Mouse (Mus musculus) lung, adult 18-20 months (tissue): ENCODE measurements around the gene Prx.
A peak's percentile ranks its signal among the peaks of the same experiment; 100 is the strongest.

ENCODE experiments used
- DNase-seq, 2 experiments: peaks; one replicate each; pipeline ENCODE4 v3.0.0; 2022; ENCODE audit warnings: mixed read lengths in 2 of 2

The Prx gene

DNA sequence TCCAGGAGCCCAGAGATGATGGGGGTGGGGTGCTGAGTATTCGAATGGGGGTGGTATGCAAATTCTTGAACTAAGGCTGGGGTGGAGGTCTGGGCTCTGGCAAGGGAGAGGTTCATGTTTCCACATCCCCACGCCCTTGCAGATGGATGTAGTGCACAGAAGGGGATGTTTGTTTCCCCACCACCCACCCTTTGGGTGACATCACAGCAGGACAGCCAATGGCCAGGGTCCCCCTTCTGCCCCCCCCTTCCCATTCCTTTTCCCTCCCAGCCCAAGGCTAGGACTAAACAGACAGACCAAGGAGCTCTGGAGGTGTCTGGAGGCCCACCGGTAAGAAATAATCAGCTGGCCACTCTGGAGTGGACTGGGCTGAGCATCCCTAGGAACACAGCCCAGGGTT, at the start of gene Prx:
Gene Prx (plus strand): TSS at position 289 of the 400 bp plus-strand sequence.
- DNase-seq = peak in 1 of 2 experiments; percentile 19

DNA sequence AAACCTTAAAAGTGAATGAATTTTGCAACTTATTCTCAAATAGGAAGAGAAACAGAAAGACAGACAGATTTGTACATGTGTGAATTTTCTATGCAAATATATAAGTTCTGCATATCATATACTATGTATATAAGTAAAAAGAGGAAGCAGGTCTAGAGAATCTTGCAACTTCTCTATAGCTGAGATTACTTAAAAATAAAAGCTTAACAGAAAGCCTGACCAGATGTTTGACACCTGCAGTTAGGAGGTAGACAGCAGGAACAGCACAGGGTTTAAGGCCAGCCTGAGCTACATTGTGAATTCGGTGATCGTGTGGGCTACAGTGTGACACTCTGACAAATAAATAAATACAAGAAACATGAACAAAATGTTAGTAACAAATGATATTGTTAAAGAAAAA, 47.8 kb upstream of the Prx start:
- no peak for DNase-seq

DNA sequence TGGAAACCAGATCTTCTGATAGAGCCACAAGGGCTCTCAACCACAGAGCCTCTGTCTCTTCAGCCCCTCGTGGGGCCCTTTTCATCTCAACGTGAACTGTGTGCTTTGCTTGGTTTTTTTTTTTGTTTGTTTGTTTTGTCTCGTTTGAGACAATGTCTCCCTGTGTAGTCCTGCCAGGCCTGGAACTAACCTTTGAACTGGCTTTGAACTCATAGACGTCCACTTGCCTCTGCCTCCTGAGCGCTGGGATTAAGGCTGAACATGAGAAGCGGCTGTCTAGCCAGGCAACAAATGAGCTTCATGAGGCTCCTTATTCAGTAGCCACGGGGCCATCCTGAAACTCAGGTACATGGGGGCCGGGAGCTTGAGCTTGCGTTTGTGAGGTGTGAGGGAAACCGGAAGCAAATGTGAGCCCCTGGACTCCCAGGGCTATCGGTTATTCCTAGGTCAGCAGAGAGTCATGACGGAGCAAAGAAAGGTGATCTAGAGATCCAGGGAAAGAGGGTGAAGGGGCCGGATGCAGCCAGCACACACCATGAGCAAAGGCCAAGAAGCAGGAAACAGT, 46.8 kb upstream of the Prx start:
- DNase-seq = no peak

DNA sequence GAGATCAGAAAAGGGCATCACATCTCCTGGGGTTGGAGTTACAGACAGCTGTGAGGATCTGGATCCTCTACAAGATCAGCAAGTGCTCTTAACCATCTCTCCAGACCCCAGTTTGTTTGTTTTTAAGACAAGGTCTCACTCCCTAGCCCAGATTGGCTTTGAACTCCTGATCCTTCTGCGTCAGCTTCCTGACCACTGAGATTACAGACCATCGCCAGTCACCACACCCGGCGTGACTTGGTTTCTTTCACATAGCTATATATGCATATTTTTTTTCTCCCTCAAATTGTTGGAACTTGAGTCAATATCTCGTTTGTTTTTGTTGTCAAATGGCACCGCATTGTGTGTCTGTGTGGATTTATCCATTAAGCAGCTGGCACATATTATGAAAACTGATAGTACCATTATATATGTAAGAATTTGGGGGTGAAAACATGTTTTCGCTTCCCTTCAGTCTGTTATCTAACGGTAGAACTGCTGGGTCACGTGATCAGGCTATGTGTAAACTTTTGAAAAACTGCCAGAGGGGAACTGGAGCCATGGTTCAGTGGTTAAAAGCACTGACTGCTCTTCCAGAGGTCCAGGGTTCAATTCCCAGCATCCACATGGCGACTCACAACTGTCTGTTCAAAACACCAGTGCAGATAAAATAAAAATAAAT, 44.5 kb upstream of the Prx start:
- no peak for DNase-seq

DNA sequence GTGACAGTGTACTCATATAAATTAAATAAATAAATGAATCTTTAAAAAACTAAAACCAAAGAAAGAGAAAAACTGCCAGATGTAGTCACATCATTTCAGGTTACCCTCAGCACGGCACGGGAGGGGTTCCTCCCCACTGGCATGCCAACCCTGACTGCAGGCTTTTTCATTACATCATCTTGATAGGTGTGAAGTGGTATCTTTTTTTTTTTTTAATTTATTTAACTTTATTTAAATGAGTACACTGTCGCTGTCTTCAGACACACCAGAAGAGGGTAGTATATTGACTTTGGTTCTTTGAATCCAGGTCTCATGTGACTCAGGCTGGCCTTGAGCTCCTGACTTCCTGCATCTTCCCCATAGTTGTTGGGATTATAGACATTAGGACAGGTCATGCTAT, 43.9 kb upstream of the Prx start:
- DNase-seq = no peak

DNA sequence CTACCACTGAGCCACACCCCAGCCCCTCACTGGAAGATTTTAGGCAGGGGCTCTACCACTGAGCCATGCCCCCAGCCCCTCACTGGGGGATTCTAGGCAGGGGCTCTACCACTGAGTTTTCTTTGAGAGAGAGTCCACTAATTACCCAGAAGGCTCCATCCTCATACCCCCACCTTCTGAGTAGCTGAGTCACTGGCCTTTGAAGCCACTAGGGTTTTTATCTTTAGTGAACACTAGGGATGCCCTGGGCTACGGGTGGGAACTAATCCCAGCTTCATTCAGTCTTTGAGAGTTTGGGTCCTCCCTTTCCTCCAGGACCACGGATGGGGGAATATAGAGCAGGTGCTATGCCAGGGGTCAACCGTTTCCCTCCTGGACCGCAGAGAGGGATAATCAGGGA, 40.5 kb upstream of the Prx start:
- DNase-seq = no peak

DNA sequence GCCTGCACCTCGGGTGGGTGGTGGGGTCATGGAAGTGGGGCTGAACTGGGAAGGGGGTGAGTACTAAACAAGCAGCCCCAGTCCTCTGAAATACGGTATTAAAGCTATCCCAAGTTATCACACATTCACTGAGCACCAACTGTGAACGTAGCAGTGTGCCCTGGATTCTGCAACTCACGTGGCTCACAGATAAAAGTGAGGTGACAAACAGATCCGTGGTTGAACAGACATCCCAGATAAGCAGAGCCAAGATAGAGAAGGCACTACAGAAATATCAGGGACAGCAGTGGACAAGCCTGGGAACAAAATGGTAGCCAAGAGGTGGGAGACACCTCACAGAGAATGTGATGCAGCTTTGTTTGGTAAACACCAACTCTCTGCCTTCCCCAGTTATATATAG, 39.5 kb upstream of the Prx start:
- DNase-seq = no peak

DNA sequence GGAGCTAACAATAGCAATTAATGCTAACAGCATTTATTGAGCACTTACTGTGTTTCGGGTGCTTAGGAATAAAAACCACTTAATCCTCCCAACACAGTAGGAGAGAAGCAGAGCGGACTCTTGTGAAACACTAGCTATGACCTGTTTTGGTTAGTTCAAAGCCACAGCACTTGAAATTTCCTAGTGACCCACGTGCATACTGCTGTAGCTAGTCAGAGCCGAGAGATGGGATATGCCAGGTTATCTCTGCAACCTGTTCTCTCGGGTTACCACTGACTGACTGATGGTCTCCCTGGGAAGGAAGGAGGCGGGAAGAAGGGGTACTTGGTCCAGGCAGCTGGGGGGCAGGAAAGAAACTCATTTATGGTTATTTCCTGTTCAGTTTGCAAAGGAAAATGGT, 38.6 kb upstream of the Prx start:
- no peak for DNase-seq

DNA sequence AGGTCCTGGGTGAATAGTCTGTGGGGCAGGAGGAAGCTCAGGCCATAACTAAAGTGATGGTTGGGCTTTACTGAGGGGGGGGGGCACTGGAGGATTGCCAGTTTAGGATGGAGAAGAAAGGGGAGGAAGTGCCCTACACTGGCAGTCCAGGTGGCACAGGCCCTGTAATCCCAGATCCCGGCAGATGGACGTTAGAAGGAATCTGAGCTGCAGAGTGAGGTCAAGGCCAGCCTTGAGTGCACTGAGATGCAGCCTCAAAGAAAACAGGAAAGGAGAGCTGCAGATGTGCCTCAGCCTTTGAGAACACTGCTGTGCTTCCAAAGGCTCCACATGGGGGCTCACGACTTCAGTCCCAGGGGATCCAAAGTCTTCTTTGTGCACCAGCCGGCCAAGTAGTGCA, 31.5 kb upstream of the Prx start:
- no peak for DNase-seq

DNA sequence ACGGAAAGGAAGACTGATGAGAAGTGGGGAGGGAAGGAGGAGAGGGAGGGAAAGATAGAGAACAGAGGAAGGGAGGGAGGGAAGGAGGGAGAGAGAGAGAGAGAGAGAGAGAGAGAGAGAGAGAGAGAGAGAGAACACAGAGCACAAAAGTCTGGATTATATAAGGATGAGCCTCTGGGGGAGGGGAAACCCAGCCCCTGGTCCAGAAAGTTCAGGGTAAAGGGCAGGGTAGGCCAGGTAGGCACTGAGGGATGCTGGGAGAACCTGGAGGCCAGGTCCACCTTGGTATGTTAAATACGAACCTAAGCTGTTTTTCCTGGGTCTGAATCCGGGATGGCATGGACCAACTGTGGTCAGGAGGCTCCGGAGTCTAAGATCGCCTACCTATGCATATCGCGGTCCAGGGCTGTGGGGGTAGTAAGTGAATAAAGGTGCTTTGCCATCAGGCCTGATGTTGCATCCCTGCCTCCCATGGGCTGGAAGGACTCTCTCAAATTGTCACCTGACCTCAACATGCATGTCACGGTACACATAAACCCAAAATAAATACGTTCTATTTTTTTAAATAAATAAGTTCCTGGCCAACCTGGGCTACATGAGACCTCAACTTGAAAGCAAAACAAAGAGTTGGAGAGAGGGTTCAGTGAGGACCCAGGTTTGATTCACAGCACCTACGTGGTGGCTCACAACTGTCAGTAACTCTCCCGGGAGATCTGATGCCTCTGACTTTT, 27.6 kb upstream of the Prx start:
- DNase-seq = no peak

DNA sequence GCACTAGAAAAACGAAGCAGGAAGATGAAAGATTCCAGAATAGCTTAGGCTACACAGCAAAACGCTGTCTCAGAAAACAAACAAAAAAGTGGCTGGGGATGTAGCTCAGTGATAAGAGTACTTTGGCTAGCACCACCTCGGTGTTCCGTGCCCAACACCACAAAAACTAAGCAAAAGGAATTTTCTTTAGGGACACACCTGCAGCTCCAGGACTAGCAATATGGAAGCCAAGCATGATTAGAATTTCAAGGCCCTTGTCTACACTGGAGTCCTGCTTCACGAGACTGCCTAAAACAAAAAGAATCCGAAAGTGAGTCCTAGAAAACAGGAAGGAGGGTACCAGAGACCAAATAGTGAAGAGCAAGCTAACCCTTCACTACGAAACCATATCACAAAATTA, 26.5 kb upstream of the Prx start:
- no peak for DNase-seq

DNA sequence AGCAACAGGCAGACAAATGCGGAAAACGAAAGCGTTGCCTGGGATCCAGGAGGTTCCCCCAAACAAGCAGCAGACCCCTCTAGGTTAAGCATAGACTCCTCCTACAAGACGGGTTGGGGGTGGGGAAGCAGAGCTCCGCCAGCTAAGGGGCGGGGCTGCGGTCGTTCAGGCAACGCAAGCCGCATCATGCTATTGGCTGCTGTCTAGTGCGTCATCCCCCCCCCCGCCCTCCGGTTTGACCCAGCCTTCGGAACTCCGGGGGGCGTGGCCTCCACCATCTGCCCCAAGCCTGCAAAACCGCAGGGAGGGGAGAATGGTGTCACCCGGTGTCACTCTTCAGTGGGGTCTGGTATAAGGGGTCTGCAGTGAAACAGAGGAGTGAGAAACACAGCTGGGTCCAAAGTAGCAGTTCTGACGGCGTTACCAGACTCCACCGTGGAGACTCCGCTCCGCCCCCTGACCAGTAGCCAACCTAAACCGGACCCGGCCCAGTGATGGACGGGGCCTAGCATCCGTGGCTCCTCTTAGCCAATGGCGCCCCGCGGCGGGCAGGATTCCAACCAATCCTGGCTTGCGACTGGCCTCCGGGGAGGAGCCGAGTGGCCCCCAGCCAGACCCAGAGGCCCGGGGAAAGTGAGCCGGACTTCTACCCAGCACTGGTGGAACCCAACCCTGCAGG, 25.8 kb upstream of the Prx start, which contains the start of gene Sertad3:
Gene Sertad3 (plus strand): TSS at position 613 of the 679 bp plus-strand sequence.
- DNase-seq = peak; percentile 99

DNA sequence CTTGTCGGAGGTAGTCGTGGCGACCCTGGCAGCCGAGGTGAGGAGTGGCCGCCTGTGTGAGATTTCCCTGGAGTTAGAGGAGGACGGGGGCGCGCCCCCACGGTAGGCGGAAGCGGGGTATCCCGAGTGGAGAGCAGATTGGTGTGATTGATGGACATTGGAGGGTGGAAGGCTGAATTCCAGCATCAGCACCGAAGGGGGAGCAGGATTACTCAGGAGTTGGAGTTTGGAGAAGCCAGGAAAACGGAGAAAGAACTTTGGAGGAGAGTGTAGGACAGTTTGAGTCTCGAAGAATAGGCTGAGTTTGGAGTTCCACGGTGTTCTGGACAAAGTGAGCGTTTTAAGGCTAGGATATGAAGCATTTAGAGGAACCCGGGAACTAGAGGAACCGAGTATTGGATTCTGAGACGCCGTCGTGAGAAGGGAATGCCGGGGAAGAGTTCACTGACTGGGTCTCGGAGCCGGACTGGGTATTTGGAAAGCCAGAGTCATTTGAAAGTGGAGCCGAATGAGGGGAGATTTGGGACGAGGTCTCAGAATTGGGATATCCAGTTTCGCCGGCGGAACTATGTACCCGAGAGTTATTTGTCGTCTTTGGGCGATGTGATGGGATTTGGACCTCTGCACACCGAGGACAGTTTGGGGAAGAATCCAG, 25.2 kb upstream of the Prx start:
- no peak for DNase-seq

DNA sequence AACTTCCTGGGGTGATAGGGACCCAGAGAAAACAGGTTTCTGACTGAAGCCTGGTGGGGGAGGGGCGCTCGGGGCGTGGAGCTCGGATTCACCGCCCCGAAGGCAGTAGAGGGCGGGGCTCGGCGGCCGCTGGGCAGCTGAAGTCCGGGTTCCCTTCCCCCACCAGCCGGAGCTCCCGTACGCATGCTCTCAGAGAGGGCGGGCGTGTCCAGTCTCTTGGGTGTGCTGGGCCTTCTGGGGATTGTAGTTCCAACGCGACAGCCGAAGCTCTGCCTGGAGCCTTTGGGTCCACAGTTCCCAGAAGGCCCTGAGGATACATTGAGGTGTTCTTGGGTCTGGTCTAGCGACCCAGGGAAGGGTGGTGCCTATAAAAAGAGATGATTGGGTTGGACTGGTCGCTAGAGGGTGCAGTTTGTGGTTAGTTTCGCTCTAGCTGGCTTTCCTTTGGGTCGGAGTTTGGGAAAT, 24.6 kb upstream of the Prx start:
- DNase-seq = peak; percentile 99 to 100

DNA sequence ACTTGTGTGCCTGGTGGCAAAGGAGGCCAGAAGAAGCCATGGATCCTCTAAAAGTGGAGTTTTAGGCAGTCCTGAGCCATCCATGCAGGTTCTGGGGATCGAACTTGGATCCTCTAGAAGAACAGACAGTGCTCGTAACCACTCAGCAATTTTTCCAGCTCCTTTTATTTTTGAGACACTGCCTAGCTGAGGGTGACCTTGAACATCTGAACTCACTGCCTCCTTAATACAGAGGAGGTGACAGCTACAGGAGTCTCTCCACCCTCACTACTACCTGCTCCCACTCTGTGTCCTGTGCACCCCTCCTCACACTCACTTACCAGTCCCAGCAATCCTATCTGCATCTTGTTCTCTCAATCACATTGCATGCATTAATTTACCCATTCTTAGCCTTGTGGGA, 23.5 kb upstream of the Prx start:
- DNase-seq = no peak

DNA sequence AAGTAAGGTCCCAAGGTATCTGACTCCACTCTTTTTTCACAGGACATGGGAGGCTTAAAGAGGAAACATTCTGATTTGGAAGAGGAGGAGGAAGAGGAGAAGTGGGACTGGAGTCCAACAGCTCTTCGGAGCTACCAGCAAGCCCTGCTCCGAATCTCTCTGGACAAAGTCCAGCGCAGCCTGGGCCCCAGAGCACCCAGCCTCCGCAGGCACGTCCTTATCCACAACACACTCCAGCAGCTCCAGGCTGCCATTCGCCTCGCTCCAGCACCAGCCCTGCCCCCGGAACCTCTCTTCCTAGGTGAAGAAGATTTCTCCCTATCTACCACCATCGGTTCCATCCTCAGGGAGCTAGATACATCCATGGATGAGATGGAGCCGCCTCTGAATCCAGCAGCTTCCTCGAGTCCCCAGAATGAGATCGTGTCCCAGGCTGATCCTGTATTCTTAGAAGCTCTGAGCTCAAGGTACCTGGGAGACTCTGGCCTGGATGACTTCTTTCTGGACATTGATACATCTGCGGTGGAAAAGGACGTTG, 23.0 kb upstream of the Prx start:
- no peak for DNase-seq

DNA sequence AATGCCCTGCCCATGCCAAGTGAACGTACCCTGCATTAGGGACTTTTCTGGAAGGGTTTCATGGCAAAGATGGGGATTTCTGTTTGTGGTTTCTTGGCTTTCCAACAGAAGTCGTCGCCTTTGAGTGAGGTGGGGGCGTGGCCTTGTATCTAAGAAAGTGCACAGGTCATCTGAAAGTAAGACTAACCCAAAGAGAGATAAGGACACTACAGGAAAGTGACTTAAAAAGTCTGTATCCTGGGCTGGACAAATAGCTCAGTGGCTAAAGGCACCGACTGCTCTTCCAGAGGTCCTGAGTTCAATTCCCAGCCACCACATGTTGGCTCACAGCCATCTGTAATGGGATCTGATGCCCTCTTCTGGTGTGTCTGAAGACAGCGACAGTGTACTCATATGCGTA, 20.6 kb upstream of the Prx start:
- no peak for DNase-seq

DNA sequence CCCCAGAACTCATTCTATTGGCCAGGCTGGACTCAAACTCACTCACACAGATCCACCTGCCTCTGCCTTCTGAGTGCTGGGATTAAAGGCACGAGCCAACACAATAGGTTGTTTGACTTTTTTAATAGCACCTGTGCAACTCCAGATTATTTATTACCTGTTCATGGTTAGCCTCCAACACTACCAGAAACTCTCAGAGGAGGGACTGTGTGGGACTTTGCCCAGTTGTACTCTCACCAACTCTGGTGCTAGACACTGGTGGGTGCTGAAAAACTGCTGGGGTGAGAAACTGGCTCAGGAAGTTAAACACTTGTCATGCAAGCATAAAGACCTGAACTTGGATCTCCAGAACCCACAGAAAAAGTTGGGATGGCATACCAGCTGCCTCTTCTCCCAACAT, 19.4 kb upstream of the Prx start:
- DNase-seq = no peak

DNA sequence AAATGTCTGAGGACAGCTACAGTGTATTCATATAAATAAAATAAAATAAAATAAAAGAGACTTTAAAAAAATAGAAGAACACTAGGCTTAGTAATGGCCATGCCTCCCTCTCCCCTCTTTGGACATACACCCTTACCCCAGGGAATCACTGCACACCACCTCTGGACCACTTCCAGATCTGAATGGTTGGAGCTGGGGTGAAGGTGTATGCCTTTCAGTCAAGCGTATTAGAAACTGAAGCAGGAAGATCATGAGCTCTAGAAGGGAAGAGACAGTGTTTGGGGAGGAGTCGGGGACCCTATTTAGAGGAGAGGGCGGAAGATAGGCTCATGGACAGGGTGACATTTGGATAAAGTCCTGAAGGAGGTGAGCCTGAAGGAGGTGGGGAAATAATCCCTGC, 18.6 kb upstream of the Prx start:
- no peak for DNase-seq

DNA sequence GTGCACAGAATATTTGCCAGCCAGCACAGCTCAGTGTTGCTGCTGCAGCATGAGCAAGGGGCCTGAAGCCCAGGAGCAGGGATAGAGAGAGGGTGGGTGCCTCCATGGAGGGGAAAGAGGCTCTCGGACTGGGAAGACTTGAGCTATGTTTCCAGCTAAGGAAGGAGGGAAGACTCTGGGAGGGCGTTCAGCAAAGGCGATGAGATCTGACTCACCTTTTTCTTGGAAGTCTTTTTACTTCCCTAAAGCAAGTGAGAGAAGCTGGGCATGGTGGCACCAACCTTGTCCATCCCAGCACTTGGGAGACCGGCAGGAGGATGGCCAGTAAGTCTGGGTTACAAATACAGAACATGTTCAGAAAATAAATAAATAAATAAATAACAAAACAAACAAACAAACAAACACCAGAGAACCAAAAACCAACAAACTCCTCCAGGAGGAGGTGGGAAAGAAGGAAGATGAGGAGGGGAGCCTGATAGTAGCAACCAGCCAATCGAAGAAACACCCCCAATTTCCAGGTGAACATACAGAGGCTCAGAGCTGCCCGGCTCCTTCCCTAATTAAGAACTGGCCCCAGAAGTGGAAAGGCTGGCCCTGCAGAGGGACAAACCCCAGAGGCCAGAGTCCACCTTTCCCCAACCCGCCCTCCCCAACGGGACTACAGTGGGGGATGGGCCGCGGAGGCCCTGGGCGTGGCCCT, 18.0 kb upstream of the Prx start:
- DNase-seq = no peak

DNA sequence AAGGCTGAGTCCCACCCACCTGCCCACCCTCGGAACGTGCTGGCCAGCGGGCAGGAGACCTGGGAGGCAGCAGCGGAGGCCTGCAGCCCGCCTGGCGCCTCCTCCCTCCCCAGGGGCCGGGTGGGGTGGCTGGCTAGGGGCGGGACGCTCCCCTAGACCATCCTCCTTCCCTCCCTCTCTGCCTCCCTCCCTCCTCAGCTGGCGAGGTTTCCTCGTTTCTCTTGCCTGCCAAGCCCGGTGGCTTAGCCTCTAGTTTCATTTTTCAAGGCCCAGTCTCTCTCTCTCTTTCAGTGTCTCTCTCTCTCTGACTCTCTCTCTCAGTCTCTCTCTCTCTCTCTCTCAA, 17.5 kb upstream of the Prx start:
- peak; percentile 94 to 96 for DNase-seq

DNA sequence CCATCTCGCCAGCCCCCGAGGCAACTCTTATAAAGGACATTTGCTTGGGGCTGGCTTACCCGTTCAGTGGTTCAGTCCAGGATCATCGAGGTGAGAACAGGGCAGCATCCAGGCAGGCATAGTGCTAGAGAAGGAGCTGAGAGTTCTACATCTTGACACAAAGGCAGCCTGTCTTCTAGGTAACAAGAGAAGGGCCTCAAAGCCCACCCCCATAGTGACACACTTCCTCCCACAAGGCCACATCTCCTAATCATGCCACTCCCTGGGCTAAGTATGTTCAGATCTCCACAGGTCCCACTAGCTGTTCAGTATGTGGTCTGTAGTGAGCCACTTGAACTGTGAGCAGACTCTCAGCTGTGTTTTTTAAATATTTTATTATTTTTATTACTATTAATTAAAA, 15.3 kb upstream of the Prx start:
- no peak for DNase-seq
